Mouse (Mus musculus) heart, adult 8-10 months (tissue): ENCODE results near the gene Ank3. TPM values are rescaled to one million over a fixed set of nuclear protein-coding genes. Genes with fewer than 3 reads are reported as not detected.

Source experiments
- DNase-seq: peaks from one replicate; pipeline ENCODE4 v3.0.0; 2022; ENCODE audit warnings: low spot score
- total RNA-seq, 4 experiments: library from RNA; stranded (reverse); gene quantifications; 2 replicates each; pipeline ENCODE4 v1.2.4; 2022

Gene Ank3
- total RNA-seq, 4 experiments from 2014 or later = 72.9 to 84.4 (median 74.9) TPM

- no peak for DNase-seq
Observed at GRCm38 (mm10) chr10:69762977-69763376, 364.4 kb downstream of the Ank3 start.

- DNase-seq = no peak
Observed at GRCm38 (mm10) chr10:69764402-69764801, 365.8 kb downstream of the Ank3 start.

- no peak for DNase-seq
Observed at GRCm38 (mm10) chr10:69777065-69777645, 378.6 kb downstream of the Ank3 start.

GRCm38 (mm10) chr10:69777736-69778135 lies 379.2 kb downstream of the Ank3 start:
- no peak for DNase-seq

GRCm38 (mm10) chr10:69779246-69779645 lies 380.7 kb downstream of the Ank3 start:
- DNase-seq = no peak

- DNase-seq = peak; percentile 40
Observed at GRCm38 (mm10) chr10:69781491-69781890, 382.9 kb downstream of the Ank3 start.

GRCm38 (mm10) chr10:69785235-69785634 lies 386.7 kb downstream of the Ank3 start:
- DNase-seq = peak; percentile 60

- no peak for DNase-seq
Observed at GRCm38 (mm10) chr10:69785692-69786091, 387.1 kb downstream of the Ank3 start.

GRCm38 (mm10) chr10:69786220-69786993 lies 387.8 kb downstream of the Ank3 start:
- no peak for DNase-seq

- no peak for DNase-seq
Observed at GRCm38 (mm10) chr10:69787379-69787778, 388.8 kb downstream of the Ank3 start.

GRCm38 (mm10) chr10:69790606-69791005 lies 392.0 kb downstream of the Ank3 start:
- DNase-seq = no peak

- no peak for DNase-seq
Observed at GRCm38 (mm10) chr10:69791951-69792350, 393.4 kb downstream of the Ank3 start.

GRCm38 (mm10) chr10:69792400-69792799 lies 393.8 kb downstream of the Ank3 start:
- DNase-seq = no peak

- peak; percentile 58 for DNase-seq
Observed at GRCm38 (mm10) chr10:69793079-69793478, 394.5 kb downstream of the Ank3 start.

- no peak for DNase-seq
Observed at GRCm38 (mm10) chr10:69795656-69796055, 397.1 kb downstream of the Ank3 start.

- DNase-seq = no peak
Observed at GRCm38 (mm10) chr10:69796421-69796886, 397.9 kb downstream of the Ank3 start.

- DNase-seq = no peak
Observed at GRCm38 (mm10) chr10:69803135-69803756, 404.7 kb downstream of the Ank3 start.

GRCm38 (mm10) chr10:69804613-69805012 lies 406.0 kb downstream of the Ank3 start:
- no peak for DNase-seq

GRCm38 (mm10) chr10:69810785-69811184 lies 412.2 kb downstream of the Ank3 start:
- DNase-seq = no peak

- DNase-seq = no peak
Observed at GRCm38 (mm10) chr10:69813823-69814522, 415.4 kb downstream of the Ank3 start.

GRCm38 (mm10) chr10:69821245-69821644 lies 422.7 kb downstream of the Ank3 start:
- no peak for DNase-seq

GRCm38 (mm10) chr10:69828770-69829169 lies 430.2 kb downstream of the Ank3 start:
- no peak for DNase-seq
